Mouse (Mus musculus) megakaryocyte, embryonic 14.5 days (primary cell): ENCODE results near the gene Pde2a.

Experiments
- FLI1 ChIP-seq: IDR thresholded peaks from 2 replicates; pipeline ENCODE4 v1.6.1; 2012; ENCODE audit warnings: low read length, inconsistent platforms, mixed read lengths
- GATA1 ChIP-seq: IDR thresholded peaks from 3 replicates; pipeline ENCODE4 v1.6.1; 2012; ENCODE audit warnings: mixed read lengths, low read length, inconsistent platforms, borderline replicate concordance

GRCm38 (mm10) chr7:101504507-101504906 lies 83.0 kb downstream of the Pde2a start:
- TF ChIP-seq GATA1 = no peak
- no peak for TF ChIP-seq FLI1
